Mouse (Mus musculus): ENCODE measurements around the gene Pgm2l1.

Pgm2l1 gene

GRCm38 (mm10) chr7:100227158-100227875 is at the start of gene Pgm2l1:
TSS of gene Pgm2l1 (plus strand) at chr7:100227394.
- DNase-seq = peak; percentile 98

- peak; percentile 81 to 86 for DNase-seq
Observed at GRCm38 (mm10) chr7:100178016-100178890, 48.9 kb upstream of the Pgm2l1 start.

- DNase-seq = no peak
Observed at GRCm38 (mm10) chr7:100178891-100179233, 48.3 kb upstream of the Pgm2l1 start.

GRCm38 (mm10) chr7:100179394-100179793 is 47.8 kb upstream of the Pgm2l1 start:
- no peak for DNase-seq

- DNase-seq = no peak
Observed at GRCm38 (mm10) chr7:100179836-100180407, 47.3 kb upstream of the Pgm2l1 start.

GRCm38 (mm10) chr7:100181176-100181575 is 46.0 kb upstream of the Pgm2l1 start:
- no peak for DNase-seq

- DNase-seq = no peak
Observed at GRCm38 (mm10) chr7:100181614-100182013, 45.6 kb upstream of the Pgm2l1 start.

- DNase-seq = peak; percentile 27 to 45
Observed at GRCm38 (mm10) chr7:100182388-100182787, 44.8 kb upstream of the Pgm2l1 start.

- peak in 1 of 2 experiments; percentile 37 for DNase-seq
Observed at GRCm38 (mm10) chr7:100187601-100188000, 39.6 kb upstream of the Pgm2l1 start.

GRCm38 (mm10) chr7:100190167-100190566 is 37.0 kb upstream of the Pgm2l1 start:
- no peak for DNase-seq

GRCm38 (mm10) chr7:100190778-100191177 is 36.4 kb upstream of the Pgm2l1 start:
- DNase-seq = peak; percentile 31 to 63

GRCm38 (mm10) chr7:100201191-100201590 is 26.0 kb upstream of the Pgm2l1 start:
- DNase-seq = no peak

GRCm38 (mm10) chr7:100203616-100204015 is 23.6 kb upstream of the Pgm2l1 start:
- DNase-seq = no peak

GRCm38 (mm10) chr7:100204871-100205270 is 22.3 kb upstream of the Pgm2l1 start:
- DNase-seq = no peak

GRCm38 (mm10) chr7:100206144-100206543 is 21.1 kb upstream of the Pgm2l1 start:
- no peak for DNase-seq

- DNase-seq = peak in 1 of 2 experiments; percentile 36
Observed at GRCm38 (mm10) chr7:100207886-100208285, 19.3 kb upstream of the Pgm2l1 start.

- no peak for DNase-seq
Observed at GRCm38 (mm10) chr7:100214310-100214709, 12.9 kb upstream of the Pgm2l1 start.

GRCm38 (mm10) chr7:100215116-100215732 is 12.0 kb upstream of the Pgm2l1 start:
- DNase-seq = no peak

- DNase-seq = no peak
Observed at GRCm38 (mm10) chr7:100215976-100216375, 11.2 kb upstream of the Pgm2l1 start.

- no peak for DNase-seq
Observed at GRCm38 (mm10) chr7:100216601-100217565, 10.3 kb upstream of the Pgm2l1 start.

- DNase-seq = peak in 1 of 2 experiments; percentile 18
Observed at GRCm38 (mm10) chr7:100227896-100228525, 817 bp downstream of the Pgm2l1 start.

All from lung, adult 18-20 months (tissue).